ENCODE assay signal across 15 mouse cellular contexts in genomic region chr9:42794006-42794405, GRCm38 (mm10).
DNase-seq lines count a peak whose midpoint lies in the region.
"Had no signal": no experiment of that assay in that cellular context is flagged by ENCODE, and none has a peak within 500 bp of the region (broad histone marks: within the 10 kb centered on the region; RNA-seq: fewer than 3 reads in every experiment).

No protein-coding gene starts in this region.

- intact Hi-C loops in heart, postnatal 25 days (cut with DNase I), result no loop called here
- intact Hi-C loops in heart, postnatal 10 days (cut with DNase I), result no loop called here

- no peaks in the 10 kb centered on the region for H3K36me3 ChIP-seq in heart, embryonic 10.5 days
- H3K36me3 ChIP-seq: G1E had no signal

- H3K27me3 ChIP-seq in heart, embryonic 10.5 days (ENCODE audit: insufficient read depth, poor library complexity, severe bottlenecking), result peaks cover 50% of the 10 kb centered on the region

- H3K9me3 ChIP-seq in heart, embryonic 10.5 days, result no peaks in the 10 kb centered on the region

- peaks cover 15% of the 10 kb centered on the region for H3K4me1 ChIP-seq in heart, embryonic 10.5 days

- H3K4me3 ChIP-seq in heart, embryonic 10.5 days, result no peak overlapping the region

- DNase-seq in heart, adult 11 months, result peak; percentile 74
- DNase-seq in heart, postnatal 25 days (ENCODE audit: low spot score), result no peak
- peak; percentile 56 for DNase-seq in heart, embryonic 10.5 days (ENCODE audit: low spot score)
- DNase-seq in heart, postnatal 10 days, result no peak
- DNase-seq: adrenal gland, adult 2 months; adrenal gland, adult 8-10 months; adrenal gland, postnatal 10 days; adrenal gland, postnatal 14 days; adrenal gland, postnatal 25 days; adrenal gland, postnatal 36 days; B cell, adult 2 months; cerebellum, adult 11 months; cerebellum, adult 11-12 months; cerebellum, adult 18-20 months had no signal

- 84% methylated on average over 4 of the region's 4 CpGs for WGBS in heart, embryonic 10.5 days

- no peak overlapping the region for H3K27ac ChIP-seq in heart, embryonic 10.5 days

Comparison
In these comparisons a context has a peak if more than half of its experiments do, and no peak if none do; other contexts are left out.
1. DNase-seq: peak in heart, adult 11 months (single experiment) and heart, embryonic 10.5 days (single experiment); none in heart, postnatal 25 days (single experiment) and heart, postnatal 10 days (0 of 2).